In genomic region chr4:138725127-138725461, GRCm38 (mm10) we compare ENCODE assay signal across 8 mouse cellular contexts. TPM values are rescaled to one million over a fixed set of nuclear protein-coding genes. Genes with fewer than 3 reads are reported as not detected.
DNase-seq lines count a peak whose midpoint lies in the region; ATAC-seq and TF ChIP-seq lines count a peak whose summit lies in the region.

No protein-coding gene starts in this region.

- H3K27me3 ChIP-seq in hindbrain, postnatal 0 days (ENCODE audit: insufficient read depth, low read length), result no peaks in the 10 kb centered on the region
- H3K27me3 ChIP-seq in liver, embryonic 11.5 days (replicated peaks; ENCODE audit: control insufficient read depth, insufficient read depth, low read length), result peaks cover 13% of the 10 kb centered on the region
- H3K27me3 ChIP-seq in neural tube, embryonic 11.5 days (ENCODE audit: control insufficient read depth, insufficient read depth, low read length), result no peaks in the 10 kb centered on the region

- peak overlapping the region; percentile 68 for H3K27ac ChIP-seq in hindbrain, postnatal 0 days
- H3K27ac ChIP-seq in liver, embryonic 11.5 days (ENCODE audit: low read depth, low read length), result no peak overlapping the region
- H3K27ac ChIP-seq in neural tube, embryonic 11.5 days (ENCODE audit: low read depth, low read length), result no peak overlapping the region

- peak overlapping the region; percentile 43; the same call in 1 of the 2 replicates for H3K9ac ChIP-seq in hindbrain, postnatal 0 days (replicated peaks; ENCODE audit: low read length)
- H3K9ac ChIP-seq in liver, embryonic 11.5 days (ENCODE audit: low read depth, low read length), result no peak overlapping the region
- H3K9ac ChIP-seq in neural tube, embryonic 11.5 days (ENCODE audit: low read length), result peak overlapping the region; percentile 52

- no peaks in the 10 kb centered on the region for H3K36me3 ChIP-seq in hindbrain, postnatal 0 days (ENCODE audit: insufficient read depth, low read length)
- no peaks in the 10 kb centered on the region for H3K36me3 ChIP-seq in liver, embryonic 11.5 days (ENCODE audit: control insufficient read depth, insufficient read depth, low read length)
- H3K36me3 ChIP-seq in neural tube, embryonic 11.5 days (ENCODE audit: control insufficient read depth, insufficient read depth, low read length), result no peaks in the 10 kb centered on the region

- WGBS in hindbrain, postnatal 0 days, result 6% methylated on average over 13 of the region's 13 CpGs
- WGBS in liver, embryonic 11.5 days, result 2% methylated on average over 13 of the region's 13 CpGs
- 7% methylated on average over 13 of the region's 13 CpGs for WGBS in neural tube, embryonic 11.5 days

- no peak for TF ChIP-seq CTCF in hindbrain, postnatal 0 days (IDR thresholded peaks at IDR 0.05; ENCODE audit: low read depth)

- H3K4me1 ChIP-seq in hindbrain, postnatal 0 days (ENCODE audit: insufficient read depth, low read length), result peaks cover 24% of the 10 kb centered on the region
- H3K4me1 ChIP-seq in liver, embryonic 11.5 days (replicated peaks; ENCODE audit: control insufficient read depth, insufficient read depth, low read length), result peaks cover 6% of the 10 kb centered on the region; the same call in 1 of the 2 replicates
- H3K4me1 ChIP-seq in neural tube, embryonic 11.5 days (ENCODE audit: control insufficient read depth, insufficient read depth, low read length), result peaks cover 8% of the 10 kb centered on the region

- peak overlapping the region; percentile 24 for H3K4me3 ChIP-seq in hindbrain, postnatal 0 days (ENCODE audit: low read length)
- H3K4me3 ChIP-seq in liver, embryonic 11.5 days (ENCODE audit: low read depth, low read length), result no peak overlapping the region
- peak overlapping the region; percentile 25 for H3K4me3 ChIP-seq in neural tube, embryonic 11.5 days (ENCODE audit: low read depth, low read length)

- H3K4me2 ChIP-seq in hindbrain, postnatal 0 days (ENCODE audit: low read depth, low read length), result peak overlapping the region; percentile 54
- peak overlapping the region; percentile 35 for H3K4me2 ChIP-seq in liver, embryonic 11.5 days
- peak overlapping the region; percentile 43 for H3K4me2 ChIP-seq in neural tube, embryonic 11.5 days (ENCODE audit: low read depth)

- DNase-seq in gastrocnemius, adult 18-20 months (ENCODE audit: low spot score), result peak; percentile 24
- no peak for DNase-seq in gastrocnemius, adult 8-10 months (ENCODE audit: low spot score in 2 of 2)
- DNase-seq in cerebellum, postnatal 14 days, result peak; percentile 71 to 75
- peak; percentile 38 for DNase-seq in gastrocnemius, postnatal 25 days
- DNase-seq in hindbrain, postnatal 0 days (ENCODE audit: low spot score), result peak; percentile 78
- peak; percentile 65 for DNase-seq in liver, embryonic 11.5 days (ENCODE audit: low spot score)
- peak; percentile 78 for DNase-seq in neural tube, embryonic 11.5 days (ENCODE audit: low spot score)
- peak; percentile 80 to 88 for DNase-seq in thymus, postnatal 36 days

- no peaks in the 10 kb centered on the region for H3K9me3 ChIP-seq in hindbrain, postnatal 0 days (ENCODE audit: low read length)
- H3K9me3 ChIP-seq in liver, embryonic 11.5 days (ENCODE audit: control insufficient read depth, low read length), result no peaks in the 10 kb centered on the region
- no peaks in the 10 kb centered on the region for H3K9me3 ChIP-seq in neural tube, embryonic 11.5 days (ENCODE audit: control insufficient read depth, low read length)

- ATAC-seq in hindbrain, postnatal 0 days, result peak; percentile 81; the same call in 1 of the 2 replicates
- ATAC-seq in liver, embryonic 11.5 days (replicated peaks; ENCODE audit: low FRiP score), result peak; percentile 41; the same call in 1 of the 2 replicates
- peak; percentile 69; the same call in 1 of the 2 replicates for ATAC-seq in neural tube, embryonic 11.5 days (ENCODE audit: insufficient read depth, low FRiP score, low TSS enrichment)

RNA-seq across cellular contexts. Expression of gene Pla2g2c, which starts 0.5 kb away (rescaled TPM):
- total RNA-seq in gastrocnemius, adult 18-20 months (2021), result not detected
- total RNA-seq in gastrocnemius, adult 8-10 months (2022), result not detected
- total RNA-seq in gastrocnemius, postnatal 25 days (2021), result not detected
- 0.26 and 1.5 TPM in 2 replicates for total RNA-seq in hindbrain, postnatal 0 days (2014; rRNA removed)
- 0.82 and 0.93 TPM in 2 replicates for polyA plus RNA-seq in hindbrain, postnatal 0 days (2015; fragmentation: Nextera tagmentation; extraction: Ambion mirVana)
- 0.22 and 0.27 TPM in 2 replicates for polyA plus RNA-seq in liver, embryonic 11.5 days (2014; fragmentation: Nextera tagmentation; extraction: Ambion mirVana)
- polyA plus RNA-seq in neural tube, embryonic 11.5 days (2014; fragmentation: Nextera tagmentation; extraction: Ambion mirVana), result 0.46 and 0.80 TPM in 2 replicates

RNA-seq across cellular contexts. Expression of gene Ubxn10, which starts 11.9 kb away (rescaled TPM):
- total RNA-seq in gastrocnemius, adult 18-20 months (2021), result under 1 TPM; 0.09 to 0.33 TPM
- total RNA-seq in gastrocnemius, adult 8-10 months (2022), result under 1 TPM in 2 of 4 experiments, not detected in 2; 0.20 to 0.36 TPM
- total RNA-seq in gastrocnemius, postnatal 25 days (2021), result under 1 TPM in 1 of 2 experiments, not detected in 1; 0.08 TPM
- 6.9 and 8.9 TPM in 2 replicates for total RNA-seq in hindbrain, postnatal 0 days (2014; rRNA removed)
- 3.1 and 3.3 TPM in 2 replicates for polyA plus RNA-seq in hindbrain, postnatal 0 days (2015; fragmentation: Nextera tagmentation; extraction: Ambion mirVana)
- polyA plus RNA-seq in liver, embryonic 11.5 days (2014; fragmentation: Nextera tagmentation; extraction: Ambion mirVana), result 0.48 and 0.74 TPM in 2 replicates
- 0.84 and 1.0 TPM in 2 replicates for polyA plus RNA-seq in neural tube, embryonic 11.5 days (2014; fragmentation: Nextera tagmentation; extraction: Ambion mirVana)

RNA-seq across cellular contexts. Expression of gene Pla2g2f, which starts 32.3 kb away (rescaled TPM):
- total RNA-seq in gastrocnemius, adult 18-20 months (2021), result under 1 TPM in 1 of 2 experiments, not detected in 1; 0.11 TPM
- total RNA-seq in gastrocnemius, adult 8-10 months (2022), result under 1 TPM in 1 of 4 experiments, not detected in 3; 0.12 TPM
- total RNA-seq in gastrocnemius, postnatal 25 days (2021), result not detected
- not detected in 2 replicates for total RNA-seq in hindbrain, postnatal 0 days (2014; rRNA removed)
- 0.09 and 0.11 TPM in 2 replicates for polyA plus RNA-seq in hindbrain, postnatal 0 days (2015; fragmentation: Nextera tagmentation; extraction: Ambion mirVana)
- not detected in 2 replicates for polyA plus RNA-seq in liver, embryonic 11.5 days (2014; fragmentation: Nextera tagmentation; extraction: Ambion mirVana)
- 0.09 and 0.17 TPM in 2 replicates for polyA plus RNA-seq in neural tube, embryonic 11.5 days (2014; fragmentation: Nextera tagmentation; extraction: Ambion mirVana)

RNA-seq across cellular contexts. Expression of gene Pla2g2d, which starts 50.4 kb away (rescaled TPM):
- under 1 TPM; 0.39 to 0.59 TPM for total RNA-seq in gastrocnemius, adult 18-20 months (2021)
- total RNA-seq in gastrocnemius, adult 8-10 months (2022), result under 1 TPM in 3 of 4 experiments, not detected in 1; 0.29 to 0.47 (median 0.36) TPM
- under 1 TPM in 1 of 2 experiments, not detected in 1; 0.29 TPM for total RNA-seq in gastrocnemius, postnatal 25 days (2021)
- total RNA-seq in hindbrain, postnatal 0 days (2014; rRNA removed), result 0.14 and 0.31 TPM in 2 replicates
- 0.71 and 0.76 TPM in 2 replicates for polyA plus RNA-seq in hindbrain, postnatal 0 days (2015; fragmentation: Nextera tagmentation; extraction: Ambion mirVana)
- polyA plus RNA-seq in liver, embryonic 11.5 days (2014; fragmentation: Nextera tagmentation; extraction: Ambion mirVana), result 0.25 TPM in 1 of 2 replicates, not detected in the other
- 1.7 and 1.8 TPM in 2 replicates for polyA plus RNA-seq in neural tube, embryonic 11.5 days (2014; fragmentation: Nextera tagmentation; extraction: Ambion mirVana)

Comparison
In these comparisons a context has a peak if more than half of its experiments do, and no peak if none do; other contexts are left out.
1. DNase-seq: peak in gastrocnemius, adult 18-20 months (single experiment), cerebellum, postnatal 14 days (2 of 2), gastrocnemius, postnatal 25 days (single experiment), hindbrain, postnatal 0 days (single experiment), liver, embryonic 11.5 days (single experiment), neural tube, embryonic 11.5 days (single experiment) and thymus, postnatal 36 days (2 of 2); none in gastrocnemius, adult 8-10 months (0 of 2).
2. Peak in every context shown above with its lines, with median percentiles within 50 percentile points of each other: ATAC-seq and H3K4me2 ChIP-seq.